Mouse (Mus musculus): ENCODE measurements around the gene Cldn6.

DNA sequence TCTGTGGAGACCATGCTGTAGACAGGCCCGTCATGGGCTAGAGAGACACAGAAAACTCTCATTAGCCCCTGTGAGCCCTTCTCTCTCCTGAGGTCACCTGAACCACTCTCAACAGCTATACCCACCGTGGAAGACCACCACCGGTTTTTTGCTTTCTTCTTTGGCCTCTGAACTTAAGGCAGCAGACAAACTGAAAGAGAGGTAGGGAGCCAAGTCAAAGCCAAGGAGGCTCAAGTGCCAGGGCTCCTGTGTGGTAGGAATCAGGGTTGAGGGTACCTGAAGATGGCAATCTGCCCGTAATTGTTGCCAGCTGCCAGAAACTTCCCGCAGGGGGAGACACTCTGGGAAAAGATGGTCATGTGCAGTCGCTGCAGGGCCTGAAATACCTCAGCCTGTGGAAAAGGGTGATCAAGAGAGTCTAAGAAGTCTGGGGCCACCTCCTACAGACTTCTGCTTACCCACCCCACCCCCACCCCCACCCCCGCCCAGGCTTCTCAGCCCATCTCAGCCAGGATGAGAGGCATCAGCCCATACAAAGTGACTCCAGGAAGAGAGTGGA lies 8.5 kb upstream of the Cldn6 start:
- TF ChIP-seq CTCF (IDR thresholded peaks at IDR 0.05; ENCODE audit: extremely low read depth, insufficient read depth, insufficient read length, insufficient replicate concordance) (no peak), POLR2A (IDR thresholded peaks at IDR 0.05; ENCODE audit: low read depth, low read length) (no peak)

All from spleen, adult 2 months (tissue).